Mouse (Mus musculus) embryonic facial prominence, embryonic 14.5 days (tissue): ENCODE results near the gene Ormdl2. TPM values are rescaled to one million over a fixed set of nuclear protein-coding genes. Genes with fewer than 3 reads are reported as not detected.

Experiments used
- ATAC-seq: fragments of 200-750 bp; cut with Nextera tagmentation; 2 replicates; pipeline ENCODE4 v1.8.0; 2017; ENCODE audit warnings: low read depth, moderate number of reproducible peaks, moderate TSS enrichment
- DNase-seq: peaks from one replicate; pipeline ENCODE4 v3.0.0-alpha.2; 2015; ENCODE audit warnings: low spot score
- H3K27ac ChIP-seq: fragments of 300-500 bp; sonication (generic); replicated peaks from 2 replicates; pipeline ENCODE4 v1.5.1; 2014; ENCODE audit warnings: low read depth, mild to moderate bottlenecking, low read length, moderate library complexity
- H3K27me3 ChIP-seq: fragments of 300-500 bp; sonication (generic); replicated peaks from 2 replicates; pipeline ENCODE4 v1.6.1; 2014; ENCODE audit warnings: low read length; ENCODE audit not compliant: control insufficient read depth, insufficient read depth
- H3K36me3 ChIP-seq: fragments of 300-500 bp; sonication (generic); 2 replicates; pipeline ENCODE4 v1.6.1; 2014; ENCODE audit warnings: low read length, mixed read lengths; ENCODE audit not compliant: control insufficient read depth, insufficient read depth
- H3K4me1 ChIP-seq: fragments of 300-500 bp; sonication (generic); 2 replicates; pipeline ENCODE4 v1.6.1; 2014; ENCODE audit warnings: antibody characterized with exemption, low read length; ENCODE audit not compliant: control insufficient read depth, insufficient read depth
- H3K4me2 ChIP-seq: fragments of 300-500 bp; sonication (generic); 2 replicates; pipeline ENCODE4 v1.6.1; 2014; ENCODE audit warnings: low read depth, mild to moderate bottlenecking, low read length, moderate library complexity, mixed read lengths
- H3K4me3 ChIP-seq: fragments of 300-500 bp; sonication (generic); 2 replicates; pipeline ENCODE4 v1.5.1; 2014; ENCODE audit warnings: low read depth, mild to moderate bottlenecking, low read length
- H3K9ac ChIP-seq: fragments of 300-500 bp; sonication (generic); 2 replicates; pipeline ENCODE4 v1.6.1; 2014; ENCODE audit warnings: low read depth, mild to moderate bottlenecking, low read length, moderate library complexity, mixed read lengths
- H3K9me3 ChIP-seq: fragments of 300-500 bp; sonication (generic); 2 replicates; pipeline ENCODE4 v1.6.1; 2016; ENCODE audit warnings: low read length; ENCODE audit not compliant: control insufficient read depth
- WGBS: fragments of 180-500 bp; shearing (Covaris S2); extraction: QIAGEN DNeasy Blood & Tissue Kit; methylation state at CpG from one replicate; pipeline ENCODE4 v1.1.7; 2014; 5-methylcytosine and 5-hydroxymethylcytosine counted together
- polyA plus RNA-seq: library from polyadenylated mRNA; unstranded; fragments of >200 nt; fragmentation: Nextera tagmentation; extraction: Ambion mirVana; gene quantifications from 2 replicates; pipeline ENCODE4 v1.2.1, GENCODE M21; 2014

Ormdl2 gene
- polyA plus RNA-seq, result 49.0 and 49.5 TPM in 2 replicates

- DNase-seq (peak; percentile 100), ATAC-seq (peak; percentile 99)
- Histone ChIP-seq H3K27me3 (no peaks in the 10 kb centered on the region), H3K27ac (peak within 1 kb of the TSS; percentile 68; the same call in 1 of the 2 replicates), H3K4me1 (peaks cover 14% of the 10 kb centered on the region), H3K9me3 (no peaks in the 10 kb centered on the region), H3K4me3 (peak within 1 kb of the TSS; percentile 93), H3K36me3 (peaks cover 42% of the 10 kb centered on the region), H3K4me2 (peak within 1 kb of the TSS; percentile 94), H3K9ac (peak within 1 kb of the TSS; percentile 91)
- WGBS, result under 1% methylated on average over 45 of the region's 46 CpGs
These were observed at the start of gene Ormdl2 for GRCm38 (mm10) chr10:128821358-128822056. Gene Ormdl2 (minus strand): TSS chr10:128821645.

- H3K4me3 ChIP-seq, result no peak overlapping the region
- H3K36me3 ChIP-seq, result peaks cover 65% of the 10 kb centered on the region
- 88% methylated on average over 3 of the region's 3 CpGs for WGBS
- no peaks in the 10 kb centered on the region for H3K4me1 ChIP-seq
- H3K27me3 ChIP-seq, result no peaks in the 10 kb centered on the region
- H3K27ac ChIP-seq, result no peak overlapping the region
- DNase-seq, result no peak
- H3K9ac ChIP-seq, result no peak overlapping the region
- no peaks in the 10 kb centered on the region for H3K9me3 ChIP-seq
- H3K4me2 ChIP-seq, result no peak overlapping the region
- no peak for ATAC-seq
These were observed 48.9 kb upstream of the Ormdl2 start for GRCm38 (mm10) chr10:128870341-128870740.

- H3K27ac ChIP-seq, result no peak overlapping the region
- H3K9ac ChIP-seq, result no peak overlapping the region
- H3K27me3 ChIP-seq, result no peaks in the 10 kb centered on the region
- no peak for DNase-seq
- no peaks in the 10 kb centered on the region for H3K4me1 ChIP-seq
- no peak overlapping the region for H3K4me3 ChIP-seq
- 89% methylated on average over 1 of the region's 1 CpGs for WGBS
- no peak overlapping the region for H3K4me2 ChIP-seq
- H3K36me3 ChIP-seq, result peaks cover 43% of the 10 kb centered on the region
- no peaks in the 10 kb centered on the region for H3K9me3 ChIP-seq
- ATAC-seq, result no peak
These were observed 45.1 kb upstream of the Ormdl2 start for GRCm38 (mm10) chr10:128866518-128866917.

- H3K4me2 ChIP-seq, result no peak overlapping the region
- peaks cover 43% of the 10 kb centered on the region for H3K36me3 ChIP-seq
- no peaks in the 10 kb centered on the region for H3K27me3 ChIP-seq
- ATAC-seq, result no peak
- H3K27ac ChIP-seq, result no peak overlapping the region
- no peaks in the 10 kb centered on the region for H3K4me1 ChIP-seq
- H3K9me3 ChIP-seq, result no peaks in the 10 kb centered on the region
- 84% methylated on average over 3 of the region's 3 CpGs for WGBS
- H3K9ac ChIP-seq, result no peak overlapping the region
- DNase-seq, result no peak
- no peak overlapping the region for H3K4me3 ChIP-seq
These were observed 44.6 kb upstream of the Ormdl2 start for GRCm38 (mm10) chr10:128866042-128866441.

- Histone ChIP-seq H3K9me3 (no peaks in the 10 kb centered on the region), H3K27me3 (no peaks in the 10 kb centered on the region), H3K4me3 (no peak overlapping the region), H3K4me1 (no peaks in the 10 kb centered on the region), H3K27ac (no peak overlapping the region), H3K36me3 (peaks cover 53% of the 10 kb centered on the region), H3K4me2 (no peak overlapping the region), H3K9ac (no peak overlapping the region)
- no peak for DNase-seq
- ATAC-seq, result no peak
These were observed 39.7 kb upstream of the Ormdl2 start for GRCm38 (mm10) chr10:128861176-128861575.

GRCm38 (mm10) chr10:128850339-128850738, 28.9 kb upstream of the Ormdl2 start:
- Histone ChIP-seq H3K36me3 (peaks cover 66% of the 10 kb centered on the region), H3K4me3 (no peak overlapping the region), H3K9ac (no peak overlapping the region), H3K4me2 (no peak overlapping the region), H3K27me3 (no peaks in the 10 kb centered on the region), H3K9me3 (no peaks in the 10 kb centered on the region), H3K4me1 (no peaks in the 10 kb centered on the region), H3K27ac (no peak overlapping the region)
- no peak for ATAC-seq
- WGBS, result 70% methylated on average over 3 of the region's 3 CpGs
- no peak for DNase-seq

GRCm38 (mm10) chr10:128848426-128848825, 27.0 kb upstream of the Ormdl2 start:
- H3K4me1 ChIP-seq, result no peaks in the 10 kb centered on the region
- no peaks in the 10 kb centered on the region for H3K27me3 ChIP-seq
- no peak for DNase-seq
- H3K27ac ChIP-seq, result no peak overlapping the region
- H3K4me3 ChIP-seq, result no peak overlapping the region
- no peak overlapping the region for H3K4me2 ChIP-seq
- H3K9ac ChIP-seq, result no peak overlapping the region
- H3K9me3 ChIP-seq, result no peaks in the 10 kb centered on the region
- ATAC-seq, result no peak
- whole genome bisulfite sequencing, result 77% methylated on average over 2 of the region's 2 CpGs
- peaks cover 69% of the 10 kb centered on the region for H3K36me3 ChIP-seq

- no peak overlapping the region for H3K27ac ChIP-seq
- no peaks in the 10 kb centered on the region for H3K27me3 ChIP-seq
- peaks cover 74% of the 10 kb centered on the region for H3K36me3 ChIP-seq
- no peak overlapping the region for H3K4me2 ChIP-seq
- H3K9me3 ChIP-seq, result no peaks in the 10 kb centered on the region
- H3K4me3 ChIP-seq, result no peak overlapping the region
- no peak for DNase-seq
- WGBS, result 97% methylated on average over 4 of the region's 4 CpGs
- no peaks in the 10 kb centered on the region for H3K4me1 ChIP-seq
- H3K9ac ChIP-seq, result no peak overlapping the region
- ATAC-seq, result no peak
These were observed 25.2 kb upstream of the Ormdl2 start for GRCm38 (mm10) chr10:128846664-128847063.

- H3K27ac ChIP-seq, result no peak overlapping the region
- H3K4me2 ChIP-seq, result no peak overlapping the region
- WGBS, result 78% methylated on average over 2 of the region's 2 CpGs
- no peak overlapping the region for H3K9ac ChIP-seq
- H3K36me3 ChIP-seq, result peaks cover 79% of the 10 kb centered on the region
- ATAC-seq (no peak), DNase-seq (peak; percentile 73)
- no peaks in the 10 kb centered on the region for H3K4me1 ChIP-seq
- H3K9me3 ChIP-seq, result no peaks in the 10 kb centered on the region
- no peaks in the 10 kb centered on the region for H3K27me3 ChIP-seq
- H3K4me3 ChIP-seq, result no peak overlapping the region
These were observed 24.1 kb upstream of the Ormdl2 start for GRCm38 (mm10) chr10:128845516-128845915.
